Mouse (Mus musculus) liver, embryonic 16.5 days (tissue): ENCODE data around the gene Nrxn1. TPM values are rescaled to one million over a fixed set of nuclear protein-coding genes. Genes with fewer than 3 reads are reported as not detected.
"Not testable (repeated sequence)": the region's sequence is repeated elsewhere in the genome, so short reads cannot be mapped to it uniquely, and the experiment has no call there.

Experiments
- ATAC-seq: fragments of 200-750 bp; cut with Nextera tagmentation; 2 replicates; pipeline ENCODE4 v1.8.0; 2017; ENCODE audit warnings: low read depth, mild to moderate bottlenecking, moderate number of reproducible peaks, moderate library complexity
- H3K27ac ChIP-seq: fragments of 300-500 bp; sonication (generic); 2 replicates; pipeline ENCODE4 v1.5.1; 2014; ENCODE audit warnings: mild to moderate bottlenecking, low read length
- H3K27me3 ChIP-seq: fragments of 300-500 bp; sonication (generic); 2 replicates; pipeline ENCODE4 v1.6.1; 2014; ENCODE audit warnings: low read depth, low read length, mixed read lengths; ENCODE audit not compliant: control insufficient read depth, insufficient read depth
- H3K36me3 ChIP-seq: fragments of 300-500 bp; sonication (generic); 2 replicates; pipeline ENCODE4 v1.6.1; 2014; ENCODE audit warnings: mild to moderate bottlenecking; ENCODE audit not compliant: control insufficient read depth, insufficient read depth
- H3K4me1 ChIP-seq: fragments of 300-500 bp; sonication (generic); 2 replicates; pipeline ENCODE4 v1.6.1; 2014; ENCODE audit warnings: low read depth, low read length, mixed read lengths; ENCODE audit not compliant: control insufficient read depth
- H3K4me2 ChIP-seq: fragments of 300-500 bp; sonication (generic); 2 replicates; pipeline ENCODE4 v1.6.1; 2014; ENCODE audit warnings: low read depth, low read length, mixed read lengths
- H3K4me3 ChIP-seq: fragments of 300-500 bp; sonication (generic); 2 replicates; pipeline ENCODE4 v1.5.1; 2014; ENCODE audit warnings: low read depth, mild to moderate bottlenecking, low read length
- H3K9ac ChIP-seq: fragments of 300-500 bp; sonication (generic); 2 replicates; pipeline ENCODE4 v1.6.1; 2014; ENCODE audit warnings: low read depth, low read length
- H3K9me3 ChIP-seq: fragments of 300-500 bp; sonication (generic); replicated peaks from 2 replicates; pipeline ENCODE4 v1.6.1; 2016; ENCODE audit warnings: low read length; ENCODE audit not compliant: control insufficient read depth
- WGBS: fragments of 180-500 bp; shearing (Covaris S2); extraction: QIAGEN DNeasy Blood & Tissue Kit; methylation state at CpG from one replicate; pipeline ENCODE4 v1.1.7; 2014; ENCODE audit not compliant: insufficient replicate concordance; 5-methylcytosine and 5-hydroxymethylcytosine counted together
- polyA plus RNA-seq: library from polyadenylated mRNA; unstranded; fragments of >200 nt; fragmentation: Nextera tagmentation; extraction: Ambion mirVana; gene quantifications from 2 replicates; pipeline ENCODE4 v1.2.1, GENCODE M21; 2015

The Nrxn1 gene
- polyA plus RNA-seq, 1 experiment from 2014 or later: 0.22 TPM

DNA sequence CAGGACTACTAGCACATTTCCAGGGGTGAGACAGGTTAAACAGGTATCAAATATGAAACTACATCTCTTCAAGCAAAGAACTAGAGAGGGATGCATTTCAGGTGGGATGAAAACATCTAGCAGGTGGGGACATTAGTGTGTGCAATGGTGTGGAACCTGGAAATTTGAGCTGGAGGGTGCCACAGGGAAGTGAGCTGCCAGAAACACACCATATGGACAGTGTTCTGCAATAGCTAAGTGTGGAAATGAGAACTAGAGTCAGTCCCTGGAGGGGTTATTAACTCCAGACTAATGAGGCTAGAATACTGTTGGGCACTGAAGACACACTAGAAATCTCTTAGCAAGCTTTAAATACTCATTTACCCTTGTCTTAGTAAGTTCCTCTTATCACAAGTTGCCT, 536.5 kb downstream of the Nrxn1 start:
- Histone ChIP-seq H3K4me2 (no peak overlapping the region), H3K36me3 (no peaks in the 10 kb centered on the region), H3K4me3 (no peak overlapping the region), H3K27me3 (no peaks in the 10 kb centered on the region), H3K9me3 (no peaks in the 10 kb centered on the region), H3K4me1 (no peaks in the 10 kb centered on the region), H3K27ac (no peak overlapping the region), H3K9ac (no peak overlapping the region)
- no peak for ATAC-seq

DNA sequence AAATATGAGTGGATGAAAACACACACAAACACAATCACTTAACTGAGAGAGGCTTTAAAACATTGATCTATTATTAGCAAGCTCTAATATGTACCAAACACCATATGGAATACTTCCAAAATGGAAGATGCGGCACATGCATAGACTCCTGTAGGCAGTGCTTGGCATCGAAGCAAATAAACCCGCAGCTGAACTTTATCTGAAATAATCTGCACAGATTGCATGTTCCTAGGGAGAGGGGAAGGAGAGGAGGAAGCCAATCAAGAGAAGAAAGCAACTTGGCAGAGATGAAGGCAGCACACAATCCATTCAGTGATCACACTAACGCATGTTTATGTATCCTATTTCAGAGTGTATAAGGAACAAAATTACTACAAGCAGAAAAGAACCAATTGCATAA, 542.5 kb downstream of the Nrxn1 start:
- Histone ChIP-seq H3K9me3 (no peaks in the 10 kb centered on the region), H3K4me2 (no peak overlapping the region), H3K9ac (no peak overlapping the region), H3K27ac (no peak overlapping the region), H3K27me3 (no peaks in the 10 kb centered on the region), H3K4me1 (no peaks in the 10 kb centered on the region), H3K36me3 (no peaks in the 10 kb centered on the region), H3K4me3 (no peak overlapping the region)
- WGBS: 57% methylated on average over 4 of the region's 4 CpGs
- no peak for ATAC-seq

GRCm38 (mm10) chr17:90546806-90547205, 546.1 kb downstream of the Nrxn1 start:
- ATAC-seq: no peak
- H3K36me3 ChIP-seq: no peaks in the 10 kb centered on the region
- 71% methylated on average over 4 of the region's 4 CpGs for WGBS
- no peaks in the 10 kb centered on the region for H3K4me1 ChIP-seq
- no peak overlapping the region for H3K27ac ChIP-seq
- no peaks in the 10 kb centered on the region for H3K9me3 ChIP-seq
- no peak overlapping the region for H3K4me2 ChIP-seq
- H3K4me3 ChIP-seq: no peak overlapping the region
- H3K9ac ChIP-seq: no peak overlapping the region
- no peaks in the 10 kb centered on the region for H3K27me3 ChIP-seq

DNA sequence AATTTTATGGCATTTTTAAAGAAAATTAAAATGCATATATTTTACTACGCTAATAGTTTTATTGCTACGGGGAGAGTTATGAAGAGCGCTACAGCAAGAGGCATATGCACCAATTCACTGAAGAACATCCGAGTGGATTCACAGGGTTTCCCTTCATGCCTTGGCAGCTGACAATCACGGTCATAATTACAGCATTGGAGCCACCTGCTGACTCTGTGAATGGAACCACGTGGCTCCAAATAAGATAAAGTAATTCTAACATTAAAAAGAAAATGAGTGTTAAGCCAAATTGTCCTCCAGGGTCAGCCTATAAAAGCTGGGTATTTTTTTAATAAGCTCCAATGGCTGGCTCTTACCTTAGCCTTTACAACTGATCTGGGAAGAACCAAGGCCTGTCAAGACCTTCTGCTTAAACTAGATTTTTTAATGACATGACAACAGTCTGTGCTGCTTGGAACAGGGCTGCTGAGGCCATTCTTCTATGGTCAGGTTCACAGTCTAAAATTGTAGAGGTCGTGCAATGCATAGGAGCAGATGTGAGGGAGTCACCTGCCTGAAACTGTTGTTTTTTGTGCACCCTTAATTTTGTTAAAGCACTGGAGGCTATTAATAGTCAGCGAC, 548.1 kb downstream of the Nrxn1 start:
- Histone ChIP-seq H3K4me1 (no peaks in the 10 kb centered on the region), H3K9me3 (no peaks in the 10 kb centered on the region), H3K4me2 (no peak overlapping the region), H3K36me3 (no peaks in the 10 kb centered on the region), H3K27me3 (no peaks in the 10 kb centered on the region), H3K9ac (no peak overlapping the region), H3K27ac (no peak overlapping the region), H3K4me3 (no peak overlapping the region)
- no peak for ATAC-seq
- 53% methylated on average over 8 of the region's 8 CpGs for WGBS

GRCm38 (mm10) chr17:90543986-90544638, 548.8 kb downstream of the Nrxn1 start:
- ATAC-seq: no peak
- H3K4me1 ChIP-seq: no peaks in the 10 kb centered on the region
- WGBS: 23% methylated on average over 4 of the region's 4 CpGs

GRCm38 (mm10) chr17:90531443-90531842, 561.4 kb downstream of the Nrxn1 start:
- ATAC-seq: no peak
- Histone ChIP-seq H3K36me3 (no peaks in the 10 kb centered on the region), H3K4me2 (no peak overlapping the region), H3K4me1 (no peaks in the 10 kb centered on the region), H3K9me3 (no peaks in the 10 kb centered on the region), H3K4me3 (no peak overlapping the region), H3K9ac (no peak overlapping the region), H3K27me3 (no peaks in the 10 kb centered on the region), H3K27ac (no peak overlapping the region)
- 77% methylated on average over 2 of the region's 2 CpGs for WGBS

More at GRCm38 (mm10) chr17:90543986-90544638, 548.8 kb downstream of the Nrxn1 start:
- Histone ChIP-seq H3K4me3 (no peak overlapping the region), H3K27me3 (no peaks in the 10 kb centered on the region), H3K27ac (no peak overlapping the region), H3K4me2 (no peak overlapping the region), H3K9ac (no peak overlapping the region), H3K36me3 (no peaks in the 10 kb centered on the region), H3K9me3 (no peaks in the 10 kb centered on the region)

- H3K27ac ChIP-seq: no peak overlapping the region
- no peak overlapping the region for H3K9ac ChIP-seq
- no peak for ATAC-seq
- H3K4me3 ChIP-seq: no peak overlapping the region
- H3K36me3 ChIP-seq: no peaks in the 10 kb centered on the region
- H3K9me3 ChIP-seq: no peaks in the 10 kb centered on the region
- no peaks in the 10 kb centered on the region for H3K4me1 ChIP-seq
- H3K27me3 ChIP-seq: no peaks in the 10 kb centered on the region
- no peak overlapping the region for H3K4me2 ChIP-seq
- WGBS: 39% methylated on average over 2 of the region's 2 CpGs
Measured at GRCm38 (mm10) chr17:90506026-90506425, 586.8 kb downstream of the Nrxn1 start.

GRCm38 (mm10) chr17:90503999-90504398, 588.9 kb downstream of the Nrxn1 start:
- H3K36me3 ChIP-seq, H3K4me1 ChIP-seq, H3K27ac ChIP-seq, H3K9me3 ChIP-seq, H3K9ac ChIP-seq, H3K4me3 ChIP-seq, ATAC-seq, H3K27me3 ChIP-seq, H3K4me2 ChIP-seq: not testable (repeated sequence)
- 60% methylated on average over 7 of the region's 7 CpGs for WGBS

DNA sequence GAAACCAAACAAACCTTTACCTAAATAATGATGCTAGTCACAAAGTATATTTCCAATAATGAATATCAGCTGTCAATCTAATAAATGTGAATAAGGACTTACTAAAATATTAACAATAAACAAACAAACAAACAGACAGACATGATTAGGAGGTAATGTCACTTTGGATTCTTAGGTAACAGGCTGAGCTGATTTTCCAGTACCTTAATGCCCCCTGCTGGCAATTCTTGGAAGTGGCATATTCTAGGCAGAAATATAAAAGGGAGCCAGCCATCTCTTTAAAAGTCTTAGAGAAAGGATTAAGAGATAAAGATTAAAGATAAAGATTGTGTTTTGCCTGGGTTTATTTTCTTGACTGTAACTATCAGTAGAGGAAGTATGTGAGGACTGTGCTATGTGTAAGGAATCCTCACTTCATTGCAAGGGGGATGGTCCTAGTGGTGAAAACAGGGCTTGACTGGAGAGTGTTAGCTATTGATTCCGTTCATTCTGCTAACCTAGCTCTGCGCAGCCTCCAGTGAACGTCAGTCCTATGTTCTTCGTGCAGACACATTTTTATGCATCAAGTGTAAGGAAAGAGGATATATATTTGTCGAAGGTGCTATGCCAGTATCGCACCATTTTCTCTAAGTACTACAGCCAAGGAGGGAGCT, 591.7 kb downstream of the Nrxn1 start:
- no peak overlapping the region for H3K9ac ChIP-seq
- no peaks in the 10 kb centered on the region for H3K36me3 ChIP-seq
- H3K4me2 ChIP-seq: no peak overlapping the region
- WGBS: 49% methylated on average over 6 of the region's 6 CpGs
- no peak overlapping the region for H3K27ac ChIP-seq
- H3K4me1 ChIP-seq: no peaks in the 10 kb centered on the region
- ATAC-seq: no peak
- H3K9me3 ChIP-seq: no peaks in the 10 kb centered on the region
- H3K27me3 ChIP-seq: no peaks in the 10 kb centered on the region
- no peak overlapping the region for H3K4me3 ChIP-seq
